Mouse (Mus musculus) common myeloid progenitor, adult 5-6 weeks (primary cell): Measurements from ENCODE around the gene Hspa8. TPM values are rescaled to one million over a fixed set of nuclear protein-coding genes. Genes with fewer than 3 reads are reported as not detected.

Experiments used
- ATAC-seq: replicated peaks from 2 replicates; pipeline ENCODE4 v1.8.0; 2016; ENCODE audit warnings: low read depth, mild to moderate bottlenecking, moderate TSS enrichment, inconsistent platforms; ENCODE audit not compliant: poor library complexity, severe bottlenecking
- total RNA-seq: library from RNA; stranded (forward); fragments of 200-1000, 187-1606 nt; gene quantifications from 2 replicates; pipeline ENCODE4 v1.2.3, GENCODE M21; 2017

Gene Hspa8
- total RNA-seq, 1 experiment from 2014 or later: 4,616 TPM

- 0 out of 2 replicates have a peak, but pooled peaks have one; percentile 1 for ATAC-seq
Observed at GRCm38 (mm10) chr9:40807289-40807920, 6.6 kb downstream of the Hspa8 start.

GRCm38 (mm10) chr9:40808061-40808906 is 7.5 kb downstream of the Hspa8 start:
- 0 out of 2 replicates have a peak, but pooled peaks have one; percentile 5 for ATAC-seq

GRCm38 (mm10) chr9:40808907-40809280 is 8.1 kb downstream of the Hspa8 start:
- ATAC-seq: no peak

GRCm38 (mm10) chr9:40811860-40812259 is 11.1 kb downstream of the Hspa8 start:
- ATAC-seq: no peak

GRCm38 (mm10) chr9:40814060-40814459 is 13.3 kb downstream of the Hspa8 start:
- ATAC-seq: peak; percentile 77

GRCm38 (mm10) chr9:40817325-40818028 is 16.7 kb downstream of the Hspa8 start:
- ATAC-seq: no peak

- no peak for ATAC-seq
Observed at GRCm38 (mm10) chr9:40825601-40826000, 24.8 kb downstream of the Hspa8 start.

GRCm38 (mm10) chr9:40827366-40827765 is 26.6 kb downstream of the Hspa8 start:
- ATAC-seq: no peak

GRCm38 (mm10) chr9:40834569-40834968 is 33.8 kb downstream of the Hspa8 start:
- peak; percentile 89 for ATAC-seq

- ATAC-seq: no peak
Observed at GRCm38 (mm10) chr9:40836681-40837080, 35.9 kb downstream of the Hspa8 start.

GRCm38 (mm10) chr9:40839662-40840061 is 38.9 kb downstream of the Hspa8 start:
- no peak for ATAC-seq

GRCm38 (mm10) chr9:40851515-40851914 is 50.7 kb downstream of the Hspa8 start:
- ATAC-seq: no peak

- ATAC-seq: no peak
Observed at GRCm38 (mm10) chr9:40858461-40859160, 57.8 kb downstream of the Hspa8 start.

- no peak for ATAC-seq
Observed at GRCm38 (mm10) chr9:40859196-40859595, 58.4 kb downstream of the Hspa8 start.

Other genes starting within 250 kb of the Hspa8 start
- not detected in 2 replicates for gene Gm21915, start 130.4 kb upstream of the Hspa8 start, total RNA-seq
- gene Clmp, start 115.0 kb upstream of the Hspa8 start, total RNA-seq: not detected in 2 replicates
- gene Bsx, start 73.1 kb downstream of the Hspa8 start, total RNA-seq: not detected in 2 replicates
- not detected in 2 replicates for gene Jhy, start 163.1 kb downstream of the Hspa8 start, total RNA-seq
- 0.14 TPM in 1 of 2 replicates, not detected in the other for gene Crtam, start 203.6 kb downstream of the Hspa8 start, total RNA-seq